8 mouse cellular contexts compared by ENCODE assay signal in the genomic region with DNA sequence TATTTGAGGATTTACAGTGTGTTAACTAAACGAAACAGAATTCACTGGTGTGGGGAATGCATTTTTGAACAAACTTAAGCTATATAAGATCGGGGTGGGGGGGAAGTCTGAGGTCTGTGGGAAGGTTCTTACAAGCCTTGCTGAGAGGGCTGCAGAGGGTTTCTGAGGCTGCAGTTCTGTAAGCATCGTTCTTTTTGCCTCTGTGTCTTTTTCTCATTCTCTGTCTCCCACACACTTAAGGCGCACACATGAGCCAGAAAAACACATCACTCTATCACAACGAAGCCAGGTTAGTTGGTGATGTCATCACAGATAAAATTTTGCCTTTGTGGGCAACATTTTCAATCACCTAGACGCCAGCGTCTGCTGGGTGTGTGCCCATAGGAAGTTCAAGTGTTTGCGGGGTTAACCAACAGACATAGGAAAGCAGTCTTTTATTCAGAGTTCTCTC.
DNase-seq lines count a peak whose midpoint lies in the region; ATAC-seq lines count a peak whose summit lies in the region.

No protein-coding gene starts in this region.

- intact Hi-C loops in left cerebral cortex, postnatal 36 days (cut with DNase I) = loop anchor here (5.0 kb wide), 1 partner anchor 67 kb away; no protein-coding TSS in a partner anchor

- no peaks in the 10 kb centered on the region for H3K27me3 ChIP-seq in heart, embryonic 15.5 days
- no peaks in the 10 kb centered on the region for H3K27me3 ChIP-seq in midbrain, embryonic 10.5 days (ENCODE audit: low read depth, poor library complexity, severe bottlenecking)

- 5% methylated on average over 8 of the region's 8 CpGs for WGBS in heart, embryonic 15.5 days
- 34% methylated on average over 8 of the region's 8 CpGs for WGBS in midbrain, embryonic 10.5 days

- ATAC-seq in heart, embryonic 15.5 days (replicated peaks; ENCODE audit: insufficient number of reproducible peaks, insufficient read depth, low FRiP score, low read depth) = peak; percentile 25

- no peaks in the 10 kb centered on the region for H3K9me3 ChIP-seq in heart, embryonic 15.5 days (replicated peaks)
- H3K9me3 ChIP-seq in midbrain, embryonic 10.5 days (replicated peaks) = no peaks in the 10 kb centered on the region

- H3K9ac ChIP-seq in heart, embryonic 15.5 days = peak overlapping the region; percentile 59

- peak overlapping the region; percentile 72 for H3K4me2 ChIP-seq in heart, embryonic 15.5 days

- peak overlapping the region; percentile 72 for H3K4me3 ChIP-seq in heart, embryonic 15.5 days
- H3K4me3 ChIP-seq in midbrain, embryonic 10.5 days = peak overlapping the region; percentile 75

- peak; percentile 5 for DNase-seq in adrenal gland, adult 2 months
- no peak for DNase-seq in adrenal gland, adult 8-10 months
- peak; percentile 3 to 15 for DNase-seq in urinary bladder, postnatal 36 days (ENCODE audit: low spot score in 2 of 2)
- DNase-seq in urinary bladder, postnatal 4 days (ENCODE audit: low spot score in 2 of 2) = no peak
- peak; percentile 54 to 61 for DNase-seq in left cerebral cortex, postnatal 36 days (ENCODE audit: low spot score in 2 of 2)
- no peak for DNase-seq in midbrain, embryonic 10.5 days (ENCODE audit: low spot score)
- DNase-seq in thymus, postnatal 0 days (ENCODE audit: low spot score) = peak; percentile 77

- peak overlapping the region; percentile 94 for H3K27ac ChIP-seq in heart, embryonic 15.5 days
- peak overlapping the region; percentile 94 for H3K27ac ChIP-seq in midbrain, embryonic 10.5 days (replicated peaks)

- peaks cover 17% of the 10 kb centered on the region for H3K4me1 ChIP-seq in heart, embryonic 15.5 days (replicated peaks)
- H3K4me1 ChIP-seq in midbrain, embryonic 10.5 days = peaks cover 48% of the 10 kb centered on the region

- no peaks in the 10 kb centered on the region for H3K36me3 ChIP-seq in heart, embryonic 15.5 days
- H3K36me3 ChIP-seq in midbrain, embryonic 10.5 days = no peaks in the 10 kb centered on the region

Comparison
In these comparisons a context has a peak if more than half of its experiments do, and no peak if none do; other contexts are left out.
1. DNase-seq: peak in adrenal gland, adult 2 months (single experiment), urinary bladder, postnatal 36 days (2 of 2), left cerebral cortex, postnatal 36 days (2 of 2) and thymus, postnatal 0 days (single experiment); none in adrenal gland, adult 8-10 months (single experiment), urinary bladder, postnatal 4 days (0 of 2) and midbrain, embryonic 10.5 days (single experiment).